Mouse (Mus musculus): Measurements from ENCODE around the gene Mfng. TPM values are rescaled to one million over a fixed set of nuclear protein-coding genes. Genes with fewer than 3 reads are reported as not detected.
A peak's percentile ranks its signal among the peaks of the same experiment; 100 is the strongest.

Gene Mfng
- polyA plus RNA-seq, 1 experiment from 2014 or later = 21.3 TPM

DNA sequence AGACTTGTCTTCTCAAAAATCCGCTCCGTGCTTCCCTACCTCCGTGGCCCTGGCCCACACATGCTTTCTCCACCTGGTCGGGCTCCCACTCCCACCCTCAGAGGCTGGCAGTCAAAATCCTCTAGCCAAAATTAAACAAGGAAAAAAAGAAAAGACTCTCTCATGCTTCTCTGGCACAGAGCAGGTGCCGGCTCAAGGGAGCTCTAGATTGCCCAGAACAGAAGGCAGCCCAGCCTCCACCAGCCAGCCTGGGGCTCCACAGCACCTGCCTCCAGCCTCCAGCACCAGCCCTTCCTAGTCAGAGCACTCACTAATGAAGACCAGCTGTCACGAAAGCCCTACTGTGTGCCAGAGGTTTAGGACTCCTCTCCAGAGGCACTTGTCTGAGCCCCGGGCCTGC is 59.5 kb downstream of the Mfng start:
- Histone ChIP-seq H3K4me2 (replicated peaks) (no peak overlapping the region), H3K27me3 (peaks cover 87% of the 10 kb centered on the region), H3K27ac (replicated peaks) (no peak overlapping the region), H3K9ac (no peak overlapping the region), H3K36me3 (no peaks in the 10 kb centered on the region), H3K4me1 (peaks cover 16% of the 10 kb centered on the region), H3K9me3 (replicated peaks) (no peaks in the 10 kb centered on the region), H3K4me3 (replicated peaks) (no peak overlapping the region)
- no peak for ATAC-seq (ENCODE audit: insufficient number of reproducible peaks, low FRiP score, low TSS enrichment, low read depth)
- 70% methylated on average over 7 of the region's 7 CpGs for WGBS

DNA sequence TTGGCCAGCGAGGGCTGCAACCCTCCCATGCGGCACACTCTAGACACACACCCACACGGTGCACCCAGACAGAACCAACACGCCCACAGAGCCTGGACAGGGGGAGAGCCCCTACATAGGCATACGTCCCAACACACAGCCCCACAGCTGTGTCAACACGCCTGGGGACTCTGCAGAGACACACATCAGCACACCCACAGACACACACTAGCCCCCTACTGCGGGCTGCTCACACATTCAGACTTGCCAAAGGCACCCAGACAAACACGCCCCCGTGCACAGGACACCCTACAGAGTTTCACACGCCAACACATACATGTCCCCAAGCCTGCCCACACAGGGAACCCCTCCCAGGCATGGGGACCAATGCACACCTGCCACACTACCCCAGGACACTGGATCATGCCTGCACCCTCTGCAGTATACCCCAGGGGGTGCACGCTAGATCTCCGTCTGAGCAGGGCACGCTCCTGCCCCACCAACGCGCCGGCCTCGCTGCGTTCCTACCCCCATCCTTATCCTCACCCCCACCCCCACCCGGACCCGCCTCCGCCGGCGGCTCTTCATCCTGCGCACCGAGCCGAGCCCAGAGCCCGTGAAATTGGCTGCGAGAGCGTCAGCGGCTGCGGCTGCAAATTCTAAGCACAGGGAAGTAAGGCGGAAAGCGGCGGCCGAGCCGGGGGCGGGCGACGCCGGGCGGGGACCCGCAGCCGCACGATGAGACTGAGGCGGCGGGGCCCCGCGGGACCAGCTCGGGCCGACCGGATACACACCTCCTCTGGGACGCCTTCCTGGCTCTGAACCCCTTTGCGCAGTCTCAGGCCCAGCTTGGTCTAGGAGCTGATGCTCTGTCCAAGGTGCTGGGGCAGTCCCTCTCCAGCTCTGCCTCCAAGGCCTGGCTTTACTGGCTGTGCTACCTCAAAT is 60.7 kb downstream of the Mfng start:
- Histone ChIP-seq H3K27me3 (peaks cover 76% of the 10 kb centered on the region), H3K36me3 (no peaks in the 10 kb centered on the region), H3K4me3 (replicated peaks) (peak overlapping the region; percentile 12), H3K9me3 (replicated peaks) (no peaks in the 10 kb centered on the region), H3K4me1 (peaks cover 6% of the 10 kb centered on the region), H3K9ac (no peak overlapping the region), H3K27ac (replicated peaks) (no peak overlapping the region), H3K4me2 (replicated peaks) (peak overlapping the region; percentile 44)
- no peak for ATAC-seq (ENCODE audit: insufficient number of reproducible peaks, low FRiP score, low TSS enrichment, low read depth)
- 9% methylated on average over 53 of the region's 53 CpGs for WGBS

DNA sequence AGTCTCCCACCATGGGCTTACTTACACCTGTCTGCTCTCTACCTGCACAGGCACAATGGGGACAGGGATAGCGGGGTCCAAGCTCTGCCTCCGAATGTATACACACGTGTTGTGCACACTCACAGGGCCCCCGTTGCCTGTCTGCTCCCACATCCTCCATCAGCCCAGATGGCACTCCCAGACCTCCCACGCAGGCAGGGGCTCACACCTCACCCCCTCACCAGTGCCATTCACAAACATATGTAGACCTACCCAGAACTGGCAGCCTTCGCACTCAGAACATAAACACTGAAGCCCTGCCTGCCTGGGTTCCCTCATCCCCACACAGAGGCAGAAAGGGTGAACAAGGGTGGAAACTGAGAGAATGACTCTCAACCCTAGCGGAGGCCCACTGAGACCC is 61.3 kb downstream of the Mfng start:
- Histone ChIP-seq H3K9ac (no peak overlapping the region), H3K9me3 (replicated peaks) (no peaks in the 10 kb centered on the region), H3K27me3 (peaks cover 69% of the 10 kb centered on the region), H3K4me2 (replicated peaks) (no peak overlapping the region), H3K4me1 (peaks cover 6% of the 10 kb centered on the region), H3K4me3 (replicated peaks) (no peak overlapping the region), H3K27ac (replicated peaks) (no peak overlapping the region), H3K36me3 (no peaks in the 10 kb centered on the region)
- 73% methylated on average over 7 of the region's 7 CpGs for WGBS
- no peak for ATAC-seq (ENCODE audit: insufficient number of reproducible peaks, low FRiP score, low TSS enrichment, low read depth)

DNA sequence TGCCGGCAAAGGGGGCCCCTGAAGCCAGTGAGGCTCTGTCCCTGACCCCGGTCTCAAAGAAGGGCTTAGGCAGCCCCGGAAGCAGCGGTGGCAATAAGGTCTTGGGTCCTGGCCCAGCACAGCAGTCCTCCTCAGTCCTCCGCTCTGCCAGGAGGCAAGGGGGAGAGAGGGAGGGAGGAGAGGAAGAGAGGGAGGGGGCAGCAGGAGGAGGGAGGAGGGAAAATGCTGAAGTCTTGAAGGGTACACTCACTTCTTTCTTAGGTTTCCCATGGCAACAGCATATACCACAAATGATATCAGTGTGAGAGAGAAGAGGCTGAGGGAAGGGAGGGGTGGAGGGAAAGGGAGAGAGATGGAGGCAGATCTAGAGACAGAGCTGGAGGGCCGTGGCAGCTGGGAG is 62.6 kb downstream of the Mfng start:
- Histone ChIP-seq H3K9ac (no peak overlapping the region), H3K4me2 (replicated peaks) (no peak overlapping the region), H3K4me3 (replicated peaks) (no peak overlapping the region), H3K36me3 (no peaks in the 10 kb centered on the region), H3K27me3 (peaks cover 56% of the 10 kb centered on the region), H3K4me1 (peaks cover 6% of the 10 kb centered on the region), H3K27ac (replicated peaks) (no peak overlapping the region), H3K9me3 (replicated peaks) (no peaks in the 10 kb centered on the region)
- 33% methylated on average over 6 of the region's 6 CpGs for WGBS
- ATAC-seq (ENCODE audit: insufficient number of reproducible peaks, low FRiP score, low TSS enrichment, low read depth) = no peak

DNA sequence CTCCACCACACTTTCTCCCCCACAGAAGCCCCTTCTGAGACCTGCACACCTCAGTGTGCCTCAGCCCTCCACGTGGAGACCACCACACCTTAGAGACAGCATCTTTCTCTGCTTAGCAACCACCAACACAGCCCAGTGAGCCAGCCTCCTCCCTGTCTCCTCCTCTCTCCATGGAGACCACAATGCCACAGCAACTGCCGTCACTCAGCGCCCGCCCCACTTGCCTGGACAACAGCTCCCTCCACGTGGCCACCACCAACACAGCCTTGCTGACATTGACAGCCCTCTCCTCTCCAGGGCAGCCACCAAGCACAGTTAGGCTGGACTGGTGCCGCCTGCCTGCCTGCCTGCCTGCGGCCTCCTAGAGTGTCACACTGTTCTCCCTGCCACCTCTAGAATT is 63.5 kb downstream of the Mfng start:
- no peak for ATAC-seq (ENCODE audit: insufficient number of reproducible peaks, low FRiP score, low TSS enrichment, low read depth)
- H3K36me3 ChIP-seq = no peaks in the 10 kb centered on the region
- 28% methylated on average over 7 of the region's 7 CpGs for WGBS
- H3K4me3 ChIP-seq (replicated peaks) = no peak overlapping the region
- H3K4me1 ChIP-seq = peaks cover 6% of the 10 kb centered on the region
- H3K27me3 ChIP-seq = peaks cover 48% of the 10 kb centered on the region
- H3K4me2 ChIP-seq (replicated peaks) = no peak overlapping the region
- no peaks in the 10 kb centered on the region for H3K9me3 ChIP-seq (replicated peaks)
- H3K27ac ChIP-seq (replicated peaks) = no peak overlapping the region
- H3K9ac ChIP-seq = no peak overlapping the region

DNA sequence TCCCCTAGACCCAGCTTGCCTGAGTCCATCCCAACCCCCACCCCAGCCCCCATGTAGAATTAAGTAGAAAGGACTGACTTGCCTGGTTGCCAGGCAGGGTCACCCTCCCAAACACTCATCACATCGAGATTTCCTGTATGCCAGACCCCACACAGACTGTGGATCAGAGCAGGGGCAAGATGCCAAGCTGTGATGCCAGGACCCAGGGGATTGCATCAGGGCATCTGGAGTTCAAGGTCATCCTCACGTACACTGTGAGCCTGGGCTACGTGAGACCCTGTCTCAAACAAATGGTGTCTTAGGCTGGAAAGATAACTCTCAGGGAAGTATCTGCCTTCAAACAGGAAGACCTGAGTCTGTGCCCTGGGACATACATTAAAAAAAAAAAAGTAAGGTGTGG is 66.6 kb downstream of the Mfng start:
- Histone ChIP-seq H3K4me2 (replicated peaks) (no peak overlapping the region), H3K36me3 (no peaks in the 10 kb centered on the region), H3K9me3 (replicated peaks) (no peaks in the 10 kb centered on the region), H3K27ac (replicated peaks) (no peak overlapping the region), H3K4me3 (replicated peaks) (no peak overlapping the region), H3K27me3 (peaks cover 16% of the 10 kb centered on the region), H3K4me1 (no peaks in the 10 kb centered on the region), H3K9ac (no peak overlapping the region)
- ATAC-seq (ENCODE audit: insufficient number of reproducible peaks, low FRiP score, low TSS enrichment, low read depth) = no peak
- WGBS = 53% methylated on average over 3 of the region's 3 CpGs

Other genes with a start within 250 kb of the Mfng start
- gene C1qtnf6, start 242.1 kb downstream of the Mfng start, polyA plus RNA-seq (2015; fragmentation: Nextera tagmentation; extraction: Ambion mirVana) = 64.2 and 65.9 TPM in 2 replicates
- not detected in 2 replicates for gene Sstr3, start 228.8 kb downstream of the Mfng start, polyA plus RNA-seq (2015; fragmentation: Nextera tagmentation; extraction: Ambion mirVana)
- gene Rac2, start 200.7 kb downstream of the Mfng start, polyA plus RNA-seq (2015; fragmentation: Nextera tagmentation; extraction: Ambion mirVana) = 34.6 and 37.1 TPM in 2 replicates
- 13.8 and 14.3 TPM in 2 replicates for gene Cyth4, start 176.4 kb downstream of the Mfng start, polyA plus RNA-seq (2015; fragmentation: Nextera tagmentation; extraction: Ambion mirVana)
- gene Elfn2, start 54.7 kb downstream of the Mfng start, polyA plus RNA-seq (2015; fragmentation: Nextera tagmentation; extraction: Ambion mirVana) = 0.09 and 0.21 TPM in 2 replicates
- 4.3 TPM in 2 replicates for gene Card10, start 29.6 kb upstream of the Mfng start, polyA plus RNA-seq (2015; fragmentation: Nextera tagmentation; extraction: Ambion mirVana)
- gene Cdc42ep1, start 69.1 kb upstream of the Mfng start, polyA plus RNA-seq (2015; fragmentation: Nextera tagmentation; extraction: Ambion mirVana) = 41.5 and 43.8 TPM in 2 replicates
- 1.0 TPM in 2 replicates for gene Lgals2, start 82.1 kb upstream of the Mfng start, polyA plus RNA-seq (2015; fragmentation: Nextera tagmentation; extraction: Ambion mirVana)
- 56.0 and 62.0 TPM in 2 replicates for gene Gga1, start 103.7 kb upstream of the Mfng start, polyA plus RNA-seq (2015; fragmentation: Nextera tagmentation; extraction: Ambion mirVana)
- gene Gm49510, start 126.2 kb upstream of the Mfng start, polyA plus RNA-seq (2015; fragmentation: Nextera tagmentation; extraction: Ambion mirVana) = 0.71 and 0.85 TPM in 2 replicates
- gene Sh3bp1, start 126.3 kb upstream of the Mfng start, polyA plus RNA-seq (2015; fragmentation: Nextera tagmentation; extraction: Ambion mirVana) = 56.7 and 68.1 TPM in 2 replicates
- 17.3 and 19.9 TPM in 2 replicates for gene Pdxp, start 140.4 kb upstream of the Mfng start, polyA plus RNA-seq (2015; fragmentation: Nextera tagmentation; extraction: Ambion mirVana)
- 2,635 and 2,725 TPM in 2 replicates for gene Lgals1, start 153.2 kb upstream of the Mfng start, polyA plus RNA-seq (2015; fragmentation: Nextera tagmentation; extraction: Ambion mirVana)
- gene Nol12, start 161.5 kb upstream of the Mfng start, polyA plus RNA-seq (2015; fragmentation: Nextera tagmentation; extraction: Ambion mirVana) = 52.7 and 53.7 TPM in 2 replicates
- 54.6 and 61.4 TPM in 2 replicates for gene Triobp, start 174.2 kb upstream of the Mfng start, polyA plus RNA-seq (2015; fragmentation: Nextera tagmentation; extraction: Ambion mirVana)

Data from embryonic facial prominence, embryonic 15.5 days (tissue).